Mouse (Mus musculus) megakaryocyte, embryonic 14.5 days (primary cell): ENCODE measurements around the gene 4930544D05Rik.

Experiments used
- FLI1 ChIP-seq: IDR thresholded peaks from 2 replicates; pipeline ENCODE4 v1.6.1; 2012; ENCODE audit warnings: low read length, inconsistent platforms, mixed read lengths
- GATA1 ChIP-seq: IDR thresholded peaks from 3 replicates; pipeline ENCODE4 v1.6.1; 2012; ENCODE audit warnings: mixed read lengths, low read length, inconsistent platforms, borderline replicate concordance

DNA sequence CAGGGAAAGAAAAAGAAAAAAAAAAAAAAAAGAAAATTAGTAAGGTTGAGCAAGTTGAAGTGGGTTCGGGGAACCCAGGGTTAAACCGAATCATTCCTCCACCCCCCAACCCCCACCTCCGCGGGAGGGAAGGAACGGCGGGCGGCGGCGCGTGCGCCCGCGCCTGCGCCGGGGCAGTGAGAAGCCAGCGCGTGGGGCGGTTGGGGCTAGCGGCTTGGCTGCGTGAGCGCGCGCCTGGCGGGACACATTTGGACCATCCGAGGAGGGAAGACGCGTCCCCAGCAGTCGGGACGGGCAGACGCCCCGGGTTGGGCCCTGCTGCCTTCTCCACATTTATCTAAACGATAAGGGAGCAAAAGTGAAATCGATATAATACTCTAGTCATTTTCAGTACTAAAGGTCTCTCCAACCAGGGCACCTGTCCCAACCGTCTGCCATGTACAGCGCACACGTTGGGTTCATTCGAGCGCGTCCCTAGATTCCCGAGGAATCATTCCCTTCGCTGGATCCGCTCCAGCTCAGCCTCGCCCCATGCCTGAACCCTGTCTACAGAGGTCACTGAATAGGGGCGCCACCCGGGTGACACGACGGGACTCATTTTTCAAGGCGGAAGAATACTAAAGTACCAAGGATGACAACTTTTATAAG, 39.4 kb downstream of the 4930544D05Rik start:
- TF ChIP-seq FLI1 (no peak), GATA1 (no peak)
